Mouse (Mus musculus) cerebellum, adult 11 months (tissue): ENCODE measurements around the gene Flcn.
A peak's percentile ranks its signal among the peaks of the same experiment; 100 is the strongest.

ENCODE experiments used
- DNase-seq: peaks from one replicate; pipeline ENCODE4 v3.0.0; 2022

The Flcn gene

DNA sequence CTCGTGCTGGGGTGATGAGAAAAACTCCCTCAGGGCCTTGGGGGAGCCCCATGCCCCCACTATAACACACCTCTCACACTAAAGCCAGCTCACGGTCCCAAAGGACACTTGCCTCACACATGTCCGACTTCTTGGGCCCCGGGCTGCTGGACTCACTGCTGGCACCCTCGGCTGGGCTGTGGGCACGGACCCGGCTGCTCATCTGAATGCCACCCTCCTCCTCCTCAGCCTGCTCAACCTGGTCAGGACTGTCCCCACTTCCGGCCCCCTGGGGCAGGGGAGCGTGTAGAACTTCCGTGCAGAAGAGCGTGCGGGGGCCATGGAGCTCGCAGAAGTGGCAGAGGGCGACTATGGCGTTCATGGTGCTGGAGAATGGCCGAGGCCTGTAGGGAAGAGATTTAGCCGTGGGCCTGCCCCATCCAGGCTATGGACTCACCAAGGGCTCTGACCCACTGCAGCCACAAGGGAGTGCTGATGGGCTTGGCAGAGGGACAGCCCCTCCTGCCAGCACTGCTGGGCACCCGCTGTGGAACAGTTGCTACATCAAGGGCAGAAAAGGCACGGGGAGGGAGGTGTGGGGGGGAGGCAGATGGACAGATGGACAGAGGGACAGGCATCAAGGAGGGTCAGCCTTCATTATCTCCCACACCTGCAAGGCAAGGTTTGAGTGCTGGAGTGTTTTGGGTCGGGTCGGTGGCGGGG, 5.3 kb downstream of the Flcn start:
- DNase-seq: peak; percentile 78

DNA sequence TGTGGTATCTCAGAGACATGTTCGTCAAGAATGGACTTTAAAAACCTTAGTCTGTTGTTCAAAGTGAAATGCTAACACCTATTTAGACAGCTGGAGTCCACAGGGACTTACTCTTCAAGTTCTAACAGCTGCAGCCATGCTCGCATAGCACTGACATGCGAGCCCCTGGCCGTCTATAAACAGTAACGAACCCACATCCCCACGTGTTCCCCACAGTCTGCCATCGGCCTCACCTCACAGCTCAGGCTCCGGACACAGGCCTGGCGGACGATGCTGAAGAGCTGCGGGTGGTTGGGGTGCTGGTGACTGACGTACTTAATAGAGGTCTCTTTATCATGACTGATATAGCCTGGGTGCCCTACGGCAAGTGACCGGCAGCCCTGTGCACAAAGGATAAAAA, 6.3 kb downstream of the Flcn start:
- DNase-seq: no peak

DNA sequence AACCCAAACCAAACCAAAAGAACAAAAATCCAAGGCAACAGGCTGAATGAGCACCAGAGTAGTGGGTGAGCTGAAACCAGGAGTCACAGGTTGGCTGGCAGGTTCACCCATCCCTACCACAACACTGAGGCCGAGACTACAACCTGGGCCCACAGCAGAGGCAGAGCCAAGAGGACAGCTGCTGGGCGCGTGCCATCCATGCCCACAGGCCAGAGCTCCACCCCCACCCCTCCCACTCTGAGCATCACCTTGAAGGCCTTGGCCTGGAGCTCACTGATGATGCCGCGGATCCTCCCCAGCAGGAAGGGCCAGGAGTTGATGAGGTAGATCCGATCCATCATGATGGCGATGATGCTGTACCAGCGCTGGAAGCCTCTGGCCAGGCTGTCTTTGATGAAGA, 7.9 kb downstream of the Flcn start:
- no peak for DNase-seq

DNA sequence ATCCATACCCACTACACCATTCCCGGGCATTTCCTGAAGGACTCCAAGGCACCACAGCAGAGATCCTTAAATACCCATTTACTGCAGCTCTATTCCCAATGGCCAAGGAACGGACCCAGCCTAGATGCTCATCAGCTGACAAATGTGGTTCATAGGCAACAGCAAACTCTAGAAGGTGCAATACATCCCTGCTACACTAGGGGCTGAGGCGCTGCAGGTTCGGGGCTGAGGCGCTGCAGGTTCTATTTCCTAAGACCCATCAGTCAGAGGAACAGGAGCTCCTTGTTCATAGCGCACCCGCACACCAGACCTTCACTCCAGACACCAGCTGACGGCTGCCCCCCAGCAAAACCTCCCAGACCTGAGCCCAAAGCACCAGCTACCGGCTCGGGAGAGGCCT, 9.4 kb downstream of the Flcn start:
- DNase-seq: no peak

DNA sequence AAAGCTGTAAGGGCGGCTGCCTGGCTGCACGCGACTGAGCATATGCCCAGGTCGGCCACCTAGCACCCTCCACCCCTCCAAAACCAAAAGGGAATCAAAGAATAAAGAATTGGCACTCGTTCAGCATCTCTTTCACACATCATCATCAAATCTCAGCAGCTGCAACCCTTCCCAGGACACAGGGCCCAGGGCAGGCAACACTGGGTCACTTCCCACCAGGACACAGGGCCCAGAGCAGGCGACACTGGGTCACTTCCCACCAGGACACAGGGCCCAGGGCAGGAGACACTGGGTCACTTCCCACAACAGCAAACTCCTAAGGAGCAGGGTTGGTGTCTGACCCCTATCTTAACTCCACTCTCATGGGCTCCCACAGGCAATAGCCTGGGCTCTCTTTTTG, 16.4 kb downstream of the Flcn start:
- DNase-seq: no peak

DNA sequence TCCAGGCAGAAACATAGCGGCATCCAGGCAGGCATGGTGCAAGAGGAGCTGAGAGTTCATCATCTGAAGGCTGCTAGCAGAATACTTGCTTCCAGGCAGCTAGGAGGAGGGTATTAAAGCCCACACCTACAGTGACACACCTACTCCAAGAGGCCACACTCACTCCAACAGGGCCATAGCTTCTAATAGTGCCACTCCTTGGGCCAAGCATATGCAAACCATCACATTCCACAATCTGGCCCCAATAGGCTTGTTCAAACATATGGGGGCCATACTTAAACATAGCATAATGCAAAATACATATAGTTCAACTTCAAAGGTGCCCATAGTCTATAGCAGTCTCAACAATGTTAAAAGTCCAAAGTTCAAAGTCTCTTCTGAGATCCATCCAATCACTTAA, 20.5 kb downstream of the Flcn start:
- DNase-seq: no peak

DNA sequence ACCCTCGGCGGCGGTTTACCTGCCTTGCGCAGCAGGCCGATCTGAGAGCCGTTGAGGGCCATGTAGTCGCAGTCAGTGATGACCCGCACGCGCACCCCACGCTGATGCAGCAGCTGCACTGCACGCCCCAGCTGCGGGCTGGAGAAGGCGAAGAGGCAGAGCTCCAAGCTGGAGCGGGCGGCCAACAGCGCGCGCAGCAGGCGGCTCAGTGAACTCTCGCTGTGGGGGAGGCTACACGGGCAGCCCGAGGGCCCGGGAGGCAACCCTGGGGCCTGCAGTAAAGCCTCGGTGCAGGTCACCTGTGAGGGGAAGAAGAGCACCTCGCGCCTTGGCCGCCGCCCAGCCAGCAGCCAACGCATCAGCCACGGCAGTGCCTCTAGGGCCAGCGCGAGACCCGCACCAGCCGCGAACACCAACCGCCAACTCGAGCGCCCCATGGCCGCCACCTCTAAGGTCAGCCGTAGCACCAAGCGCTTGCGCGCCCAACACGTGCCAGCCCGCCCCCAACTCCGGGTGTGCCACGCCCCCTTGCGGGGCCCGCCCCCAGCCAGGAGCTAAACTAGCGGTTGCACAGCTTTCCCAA, 22.5 kb downstream of the Flcn start, which contains the start of gene Pld6:
Pld6 (minus strand) TSS at position 447 of the 583 bp plus-strand sequence.
- DNase-seq: no peak

DNA sequence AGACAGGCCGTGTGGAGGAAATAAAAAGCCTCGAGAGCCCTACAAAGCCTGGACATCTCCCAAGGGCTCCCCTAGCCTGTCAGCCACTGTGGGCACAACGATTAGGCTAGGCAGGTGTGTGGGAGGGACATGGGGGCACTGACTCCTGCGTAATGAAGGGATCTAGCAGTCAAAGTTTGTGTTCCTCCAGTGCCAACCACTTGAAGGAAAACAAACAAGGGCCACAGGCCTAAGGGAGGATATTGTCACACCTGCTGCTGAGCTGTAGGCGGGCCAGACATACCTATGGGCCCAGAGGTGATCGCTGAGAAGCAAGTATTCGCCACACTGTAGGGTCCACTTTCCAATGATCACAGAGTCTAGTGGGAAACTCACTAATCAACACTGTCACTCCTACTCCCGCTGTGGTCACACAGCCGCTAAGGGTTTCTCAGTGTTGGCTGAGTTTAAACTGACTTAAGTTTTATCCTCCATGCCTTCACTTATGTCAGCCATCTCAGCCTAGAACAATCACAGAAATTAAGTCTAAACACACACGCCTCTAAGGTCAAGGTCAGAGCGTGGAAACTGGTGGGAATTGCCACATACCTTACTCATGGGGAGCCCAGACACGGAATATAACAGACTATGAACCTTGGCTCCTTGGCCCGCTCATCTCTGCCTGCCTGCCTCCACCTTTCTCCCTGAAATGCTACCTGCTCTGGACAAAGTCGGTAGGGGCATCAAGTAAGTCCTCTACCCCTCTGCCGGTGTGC, 23.2 kb downstream of the Flcn start:
- no peak for DNase-seq

DNA sequence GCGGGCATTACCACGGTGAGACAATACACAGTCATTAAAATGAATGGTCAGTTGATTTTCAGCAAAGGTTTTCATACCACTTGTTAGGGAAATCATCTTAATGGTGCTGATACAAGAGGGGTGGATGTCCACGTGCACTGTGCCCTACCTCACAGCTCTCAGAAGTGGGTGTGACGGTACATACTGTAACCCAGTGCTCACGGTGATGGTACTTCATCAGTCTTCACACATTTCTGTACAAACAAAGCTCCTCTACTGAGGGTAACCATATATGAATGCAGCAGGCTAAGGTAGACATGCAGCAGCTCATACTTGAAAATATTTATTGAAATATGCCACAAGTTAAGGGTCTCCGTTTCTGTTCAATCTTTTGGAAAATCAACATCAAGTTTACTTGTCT, 26.2 kb downstream of the Flcn start:
- no peak for DNase-seq

DNA sequence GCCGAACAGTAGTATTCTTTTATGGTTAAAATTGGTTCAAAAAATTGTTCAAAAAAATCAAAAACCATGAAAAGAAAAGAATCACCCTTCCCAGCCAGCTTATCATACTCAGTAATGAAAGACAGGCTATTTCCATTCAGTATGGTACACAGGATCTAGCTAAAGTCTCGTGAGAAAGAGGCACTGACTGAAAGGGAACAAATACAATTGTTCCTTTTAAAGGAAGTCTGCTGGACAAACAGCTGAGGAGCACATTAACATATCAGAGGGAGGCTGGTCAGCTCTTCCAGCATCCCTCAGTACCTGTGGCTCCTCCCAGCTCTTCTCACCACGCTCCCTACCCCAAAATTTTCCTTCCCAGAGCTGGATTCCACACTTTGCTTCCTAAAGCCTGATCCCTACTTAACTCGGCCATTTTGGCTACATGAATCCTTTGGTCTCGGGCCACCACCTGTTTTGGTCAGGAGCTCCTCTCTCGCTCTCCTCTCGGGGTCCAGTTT, 27.7 kb downstream of the Flcn start:
- no peak for DNase-seq

DNA sequence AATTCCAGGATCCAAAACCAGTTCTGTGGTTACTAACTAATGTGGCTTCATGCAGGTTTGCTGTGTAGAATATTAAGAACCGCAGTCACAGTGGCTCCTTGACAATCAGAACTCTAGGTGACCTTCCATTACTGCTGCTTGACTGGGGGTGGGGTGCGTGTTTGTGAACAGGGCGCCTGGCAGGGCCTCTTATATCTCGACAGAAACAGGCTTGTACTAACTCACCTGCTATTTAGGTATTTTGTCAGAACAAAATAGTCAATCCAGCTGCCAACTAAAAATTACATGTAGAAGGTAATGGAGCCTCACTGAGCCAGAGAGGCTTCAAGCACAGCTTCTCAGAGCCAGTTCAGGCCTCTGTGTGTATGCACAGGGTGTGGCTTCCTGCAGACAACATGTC, 29.6 kb downstream of the Flcn start:
- no peak for DNase-seq

DNA sequence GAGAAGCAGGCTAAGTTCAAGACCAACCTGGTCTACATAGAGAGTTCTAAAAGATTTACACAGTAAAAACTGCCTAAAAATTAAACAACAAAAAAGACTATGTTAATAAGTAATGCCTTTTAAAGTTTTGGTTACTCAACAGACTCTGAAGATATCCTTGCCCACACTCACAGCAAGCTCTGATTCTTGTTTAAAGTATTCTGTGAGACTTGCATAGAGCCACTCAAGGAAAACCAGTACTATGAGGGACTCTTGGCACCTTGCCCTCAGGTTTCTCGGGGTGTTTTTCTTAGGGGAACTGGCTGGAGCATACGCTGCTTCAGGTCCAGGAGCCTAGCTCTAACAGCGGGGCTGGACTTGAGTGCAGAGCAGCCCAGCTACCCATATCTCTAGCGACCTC, 30.4 kb downstream of the Flcn start:
- DNase-seq: no peak

DNA sequence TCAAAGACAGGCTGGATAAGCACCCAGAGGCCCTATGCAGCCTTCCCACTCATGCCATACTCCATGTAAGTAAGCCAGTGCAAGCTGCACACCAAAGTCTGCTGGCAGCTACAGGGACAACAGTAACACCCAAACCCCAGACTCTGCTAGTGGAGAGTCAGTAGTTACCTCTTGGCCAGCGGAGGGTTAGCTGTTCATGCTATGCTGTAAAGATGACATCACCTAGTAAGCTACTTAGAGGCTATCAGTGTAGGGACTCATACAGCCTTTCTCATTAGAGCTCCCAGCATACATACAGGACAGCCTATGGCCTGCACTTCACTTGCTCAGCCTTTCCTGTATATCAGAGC, 31.0 kb downstream of the Flcn start:
- DNase-seq: no peak

DNA sequence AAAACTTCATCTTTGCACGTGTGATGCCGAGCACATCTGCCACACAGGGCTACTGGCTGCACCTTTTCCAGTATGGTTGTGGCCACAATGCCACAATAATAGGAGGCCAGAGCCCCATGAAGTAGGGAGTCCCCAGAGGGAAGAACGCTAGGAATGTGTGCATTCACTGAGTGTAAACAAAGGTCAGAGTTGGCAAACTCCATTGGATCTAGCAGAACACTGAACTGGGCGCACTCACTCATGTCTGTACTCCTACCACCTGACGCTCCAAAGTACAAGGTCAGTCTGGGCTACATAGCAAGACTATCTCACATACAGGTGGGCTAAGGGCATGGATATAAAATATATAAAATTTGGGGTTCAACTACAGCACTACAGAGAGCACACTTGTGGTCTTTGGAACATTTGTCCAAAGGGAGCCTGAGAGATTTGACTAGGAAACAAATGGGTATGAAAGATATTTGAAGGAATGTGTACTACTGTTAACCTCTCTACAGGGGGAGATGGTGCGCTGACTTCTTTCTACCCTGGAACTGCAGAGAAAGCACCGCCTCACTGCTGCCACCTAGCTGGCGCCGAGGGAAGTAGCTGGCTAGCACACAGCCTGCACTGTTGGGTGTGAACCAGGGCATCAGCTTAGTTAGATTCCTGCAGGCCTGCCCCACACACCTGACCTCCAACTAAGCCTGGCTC, 31.5 kb downstream of the Flcn start:
- peak; percentile 66 for DNase-seq

DNA sequence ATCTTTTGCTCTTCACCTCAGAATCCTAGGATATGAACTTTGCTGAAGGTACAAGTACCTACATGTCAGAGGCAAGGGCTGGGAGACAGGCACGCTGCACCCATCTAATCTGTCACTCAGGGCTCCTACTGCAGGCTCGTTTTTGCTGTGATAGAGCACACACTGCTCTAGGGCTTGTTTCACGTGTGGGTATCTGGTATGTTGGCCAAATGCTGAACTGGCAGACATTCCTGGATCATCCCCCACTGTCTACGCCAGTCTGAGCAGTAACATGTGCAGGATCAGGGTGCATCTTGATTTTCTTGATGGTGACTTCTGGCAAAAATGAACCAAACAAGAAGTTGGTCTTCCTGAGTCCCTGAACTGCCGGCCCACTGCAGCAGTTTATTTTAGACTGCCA, 32.6 kb downstream of the Flcn start:
- no peak for DNase-seq

DNA sequence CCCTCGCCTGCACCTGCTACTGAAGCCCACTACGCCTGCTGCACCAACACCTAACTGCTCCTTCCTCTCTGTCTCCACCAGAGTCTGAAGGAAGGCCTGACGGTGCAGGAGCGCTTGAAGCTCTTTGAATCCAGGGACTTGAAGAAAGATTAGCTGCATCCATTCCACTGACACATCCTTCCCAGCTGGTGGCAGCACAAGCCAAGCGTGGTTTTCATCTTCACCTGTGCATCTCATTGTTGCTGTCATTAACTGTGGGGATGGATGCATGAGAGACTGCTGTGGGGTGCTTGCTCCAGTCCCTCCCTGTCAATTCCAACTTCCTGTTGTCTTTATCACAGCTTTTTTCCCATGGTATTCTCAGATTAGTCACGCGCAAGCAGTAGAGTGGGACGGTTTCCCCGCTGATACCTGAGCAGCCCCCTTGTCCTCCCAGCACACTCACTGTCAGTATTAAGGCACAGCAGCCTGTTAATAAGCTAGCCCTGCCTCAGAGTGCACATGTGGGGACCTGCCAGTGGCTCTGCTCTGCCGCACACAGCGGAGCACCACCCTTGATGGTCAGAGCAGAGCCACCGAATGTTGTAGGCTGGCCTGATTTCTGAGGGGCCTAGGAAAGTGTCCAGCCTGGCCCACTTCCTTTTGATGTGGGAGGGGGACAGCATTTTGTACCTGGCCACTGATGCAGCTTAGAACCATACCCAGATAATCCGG, 34.2 kb downstream of the Flcn start:
- DNase-seq: no peak

DNA sequence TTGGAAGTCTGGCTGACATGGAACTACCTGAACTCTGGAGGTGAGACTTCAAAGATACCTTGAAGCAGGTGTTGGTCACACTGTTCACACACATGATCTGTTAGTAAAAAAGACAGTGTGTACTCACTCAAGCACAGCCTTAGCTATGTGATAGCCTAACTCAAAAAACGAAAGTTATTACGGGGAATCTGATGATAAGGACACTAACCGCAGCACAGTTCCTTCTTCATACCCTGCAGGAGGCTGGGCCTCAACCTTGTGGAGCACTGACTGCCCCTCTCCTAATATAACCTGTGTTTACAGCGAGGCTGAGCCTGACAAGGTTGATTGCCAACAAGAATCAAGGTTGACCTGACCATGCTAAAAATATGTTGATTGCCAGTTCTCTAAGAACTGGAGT, 35.3 kb downstream of the Flcn start:
- no peak for DNase-seq

DNA sequence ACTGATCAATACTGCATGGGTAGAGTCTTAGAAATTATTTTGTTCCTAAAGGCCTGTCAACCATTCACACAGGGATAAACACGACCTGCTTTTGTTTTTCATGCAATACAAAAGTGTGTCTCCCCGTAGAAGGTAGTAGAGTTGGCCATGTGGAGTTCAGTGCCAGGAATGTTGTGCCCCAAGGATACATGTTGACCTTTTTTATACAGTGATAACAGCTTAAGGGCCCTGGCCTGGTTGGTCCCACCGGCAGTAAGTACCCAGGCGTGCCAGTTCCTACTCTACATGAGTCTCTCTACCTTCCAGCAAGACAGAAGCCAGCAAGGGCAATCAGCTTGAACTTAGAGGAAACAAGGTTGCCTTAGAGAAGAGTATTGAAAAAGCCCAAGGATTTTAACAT, 36.9 kb downstream of the Flcn start:
- no peak for DNase-seq

DNA sequence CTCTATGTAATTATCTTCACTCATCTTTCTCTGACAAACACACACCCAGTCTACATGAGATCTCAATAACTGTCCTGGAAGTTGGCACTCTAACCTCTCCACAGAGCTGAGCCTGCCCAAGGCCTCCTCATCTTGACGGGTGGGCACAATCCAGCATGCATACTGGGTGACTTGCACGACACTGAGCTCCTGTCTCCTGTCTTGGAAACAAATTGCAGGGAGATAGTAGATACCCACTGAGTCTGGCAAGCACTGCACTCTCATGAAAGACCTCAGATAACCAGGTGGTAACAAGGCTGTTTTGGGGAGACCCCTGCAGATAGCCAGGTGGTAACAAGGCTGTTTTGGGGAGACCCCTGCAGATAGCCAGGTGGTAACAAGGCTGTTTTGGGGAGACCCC, 37.5 kb downstream of the Flcn start:
- DNase-seq: peak; percentile 60

DNA sequence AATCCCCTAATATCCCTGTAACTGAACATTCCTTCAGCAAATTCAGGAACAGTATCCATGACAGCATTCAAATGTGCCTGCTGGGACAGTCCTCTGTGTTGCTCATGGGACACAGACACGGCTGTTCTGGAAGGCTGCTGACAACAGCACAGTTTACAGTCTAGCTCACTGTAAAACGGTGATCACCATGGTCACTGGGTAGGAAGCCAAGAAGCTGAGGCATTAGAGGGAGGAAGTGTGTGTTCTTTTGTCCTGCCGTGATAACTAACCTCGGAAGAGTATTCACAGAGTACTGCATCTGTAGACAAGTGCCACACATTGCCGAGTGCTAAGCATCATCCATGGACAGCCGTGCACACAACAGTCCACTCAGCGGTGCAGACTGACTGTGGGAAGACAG, 39.1 kb downstream of the Flcn start:
- no peak for DNase-seq

DNA sequence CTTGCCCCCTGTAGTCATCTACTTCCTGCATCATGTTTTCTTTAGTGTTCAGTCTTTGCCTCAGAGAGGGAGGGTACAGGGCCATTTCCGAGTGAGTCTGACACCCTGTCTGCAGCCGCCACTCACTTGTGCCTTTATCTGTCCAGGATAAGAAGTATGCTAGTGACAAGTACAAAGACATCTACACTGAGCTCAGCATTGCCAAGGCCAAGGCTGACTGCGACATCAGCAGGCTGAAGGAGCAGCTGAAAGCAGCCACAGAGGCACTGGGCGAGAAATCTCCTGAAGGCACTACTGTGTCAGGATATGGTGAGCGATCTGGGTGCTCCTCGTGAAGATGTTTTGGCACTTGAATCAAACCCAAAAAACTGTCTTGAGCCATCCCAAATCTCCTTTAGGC, 40.1 kb downstream of the Flcn start:
- no peak for DNase-seq

DNA sequence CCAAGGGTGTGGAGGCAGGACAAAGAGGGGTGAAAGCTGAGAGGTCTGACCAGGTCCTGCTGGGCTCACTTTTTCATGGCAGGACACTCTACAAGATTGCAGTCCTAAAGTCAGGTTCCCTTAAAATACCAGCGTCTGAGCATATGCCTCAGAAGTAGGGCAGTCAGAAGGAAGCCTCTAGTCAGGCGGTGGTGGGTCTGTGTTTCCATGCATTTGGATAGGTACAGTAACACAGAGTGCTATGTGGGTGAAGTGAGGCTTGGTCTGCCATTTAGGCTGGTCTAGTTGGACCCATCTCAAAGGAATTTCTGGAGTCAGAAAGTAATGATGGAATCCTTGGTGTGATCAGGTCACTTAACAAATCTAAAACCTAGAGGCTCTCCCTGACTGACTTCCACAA, 40.5 kb downstream of the Flcn start:
- no peak for DNase-seq

DNA sequence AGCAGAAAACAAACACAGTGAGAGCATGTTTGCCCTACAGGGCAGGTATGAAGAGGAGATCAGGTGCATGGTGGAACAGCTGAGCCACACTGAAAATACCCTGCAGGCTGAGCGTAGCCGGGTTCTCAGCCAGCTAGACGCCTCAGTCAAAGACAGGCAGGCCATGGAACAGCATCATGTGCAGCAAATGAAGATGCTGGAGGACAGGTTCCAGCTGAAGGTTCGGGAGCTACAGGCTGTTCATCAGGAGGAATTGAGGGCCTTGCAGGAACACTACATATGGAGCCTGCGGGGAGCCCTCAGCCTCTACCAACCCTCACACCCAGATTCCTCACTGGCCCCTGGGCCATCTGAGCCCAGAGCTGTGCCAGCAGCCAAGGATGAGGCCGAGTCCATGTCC, 49.0 kb downstream of the Flcn start:
- no peak for DNase-seq
